Mouse (Mus musculus): Measurements from ENCODE around the gene Cpne5. TPM values are rescaled to one million over a fixed set of nuclear protein-coding genes. Genes with fewer than 3 reads are reported as not detected.

Gene Cpne5
- total and polyA plus RNA-seq, 2 experiments from 2014 or later = 61.6 to 65.8 TPM

GRCm38 (mm10) chr17:29154247-29154646, 83.7 kb downstream of the Cpne5 start:
- no peaks in the 10 kb centered on the region for H3K36me3 ChIP-seq (ENCODE audit: insufficient read depth, low read length)
- WGBS = 76% methylated on average over 13 of the region's 13 CpGs
- ATAC-seq = no peak

GRCm38 (mm10) chr17:29152547-29152946, 85.4 kb downstream of the Cpne5 start:
- ATAC-seq = no peak
- Histone ChIP-seq H3K36me3 (ENCODE audit: insufficient read depth, low read length) (no peaks in the 10 kb centered on the region), H3K27me3 (ENCODE audit: insufficient read depth, low read length) (no peaks in the 10 kb centered on the region), H3K27ac (no peak overlapping the region), H3K4me2 (ENCODE audit: low read depth, low read length) (no peak overlapping the region), H3K9ac (replicated peaks; ENCODE audit: low read length) (no peak overlapping the region), H3K4me1 (ENCODE audit: insufficient read depth, low read length) (no peaks in the 10 kb centered on the region), H3K4me3 (ENCODE audit: low read length) (no peak overlapping the region), H3K9me3 (ENCODE audit: low read length) (no peaks in the 10 kb centered on the region)
- 81% methylated on average over 5 of the region's 5 CpGs for WGBS
- DNase-seq (ENCODE audit: low spot score) = no peak
- TF ChIP-seq CTCF (IDR thresholded peaks at IDR 0.05; ENCODE audit: low read depth) = no peak

More at GRCm38 (mm10) chr17:29154247-29154646, 83.7 kb downstream of the Cpne5 start:
- no peaks in the 10 kb centered on the region for H3K4me1 ChIP-seq (ENCODE audit: insufficient read depth, low read length)
- no peak for DNase-seq (ENCODE audit: low spot score)
- no peak for TF ChIP-seq CTCF (IDR thresholded peaks at IDR 0.05; ENCODE audit: low read depth)
- no peak overlapping the region for H3K27ac ChIP-seq
- no peak overlapping the region for H3K4me3 ChIP-seq (ENCODE audit: low read length)
- no peaks in the 10 kb centered on the region for H3K9me3 ChIP-seq (ENCODE audit: low read length)
- H3K9ac ChIP-seq (replicated peaks; ENCODE audit: low read length) = no peak overlapping the region
- no peaks in the 10 kb centered on the region for H3K27me3 ChIP-seq (ENCODE audit: insufficient read depth, low read length)
- no peak overlapping the region for H3K4me2 ChIP-seq (ENCODE audit: low read depth, low read length)

GRCm38 (mm10) chr17:29149766-29150165, 88.2 kb downstream of the Cpne5 start:
- Histone ChIP-seq H3K36me3 (ENCODE audit: insufficient read depth, low read length) (no peaks in the 10 kb centered on the region), H3K4me3 (ENCODE audit: low read length) (no peak overlapping the region), H3K4me2 (ENCODE audit: low read depth, low read length) (no peak overlapping the region), H3K27me3 (ENCODE audit: insufficient read depth, low read length) (no peaks in the 10 kb centered on the region), H3K9me3 (ENCODE audit: low read length) (no peaks in the 10 kb centered on the region), H3K4me1 (ENCODE audit: insufficient read depth, low read length) (no peaks in the 10 kb centered on the region), H3K27ac (no peak overlapping the region), H3K9ac (replicated peaks; ENCODE audit: low read length) (no peak overlapping the region)
- WGBS = 63% methylated on average over 7 of the region's 7 CpGs
- no peak for TF ChIP-seq CTCF (IDR thresholded peaks at IDR 0.05; ENCODE audit: low read depth)
- ATAC-seq (no peak), DNase-seq (ENCODE audit: low spot score) (no peak)

- H3K4me2 ChIP-seq (ENCODE audit: low read depth, low read length) = no peak overlapping the region
- no peaks in the 10 kb centered on the region for H3K4me1 ChIP-seq (ENCODE audit: insufficient read depth, low read length)
- H3K4me3 ChIP-seq (ENCODE audit: low read length) = no peak overlapping the region
These were observed 90.2 kb downstream of the Cpne5 start for GRCm38 (mm10) chr17:29147773-29148172.

GRCm38 (mm10) chr17:29147273-29147672, 90.7 kb downstream of the Cpne5 start:
- no peaks in the 10 kb centered on the region for H3K36me3 ChIP-seq (ENCODE audit: insufficient read depth, low read length)
- ATAC-seq = no peak
- no peak overlapping the region for H3K4me3 ChIP-seq (ENCODE audit: low read length)
- H3K4me2 ChIP-seq (ENCODE audit: low read depth, low read length) = no peak overlapping the region
- no peak overlapping the region for H3K27ac ChIP-seq
- no peaks in the 10 kb centered on the region for H3K27me3 ChIP-seq (ENCODE audit: insufficient read depth, low read length)
- DNase-seq (ENCODE audit: low spot score) = no peak
- H3K9ac ChIP-seq (replicated peaks; ENCODE audit: low read length) = no peak overlapping the region
- H3K9me3 ChIP-seq (ENCODE audit: low read length) = no peaks in the 10 kb centered on the region
- WGBS = 86% methylated on average over 14 of the region's 14 CpGs
- no peaks in the 10 kb centered on the region for H3K4me1 ChIP-seq (ENCODE audit: insufficient read depth, low read length)
- no peak for TF ChIP-seq CTCF (IDR thresholded peaks at IDR 0.05; ENCODE audit: low read depth)

More at GRCm38 (mm10) chr17:29147773-29148172, 90.2 kb downstream of the Cpne5 start:
- TF ChIP-seq CTCF (IDR thresholded peaks at IDR 0.05; ENCODE audit: low read depth) = no peak
- no peaks in the 10 kb centered on the region for H3K27me3 ChIP-seq (ENCODE audit: insufficient read depth, low read length)
- 62% methylated on average over 6 of the region's 6 CpGs for WGBS
- ATAC-seq (no peak; the same call in 1 of the 2 replicates), DNase-seq (ENCODE audit: low spot score) (no peak)
- no peak overlapping the region for H3K9ac ChIP-seq (replicated peaks; ENCODE audit: low read length)
- no peaks in the 10 kb centered on the region for H3K9me3 ChIP-seq (ENCODE audit: low read length)
- no peak overlapping the region for H3K27ac ChIP-seq
- no peaks in the 10 kb centered on the region for H3K36me3 ChIP-seq (ENCODE audit: insufficient read depth, low read length)

- DNase-seq (ENCODE audit: low spot score) (no peak), ATAC-seq (no peak)
- Histone ChIP-seq H3K9me3 (ENCODE audit: low read length) (no peaks in the 10 kb centered on the region), H3K9ac (replicated peaks; ENCODE audit: low read length) (no peak overlapping the region), H3K27me3 (ENCODE audit: insufficient read depth, low read length) (no peaks in the 10 kb centered on the region), H3K4me2 (ENCODE audit: low read depth, low read length) (no peak overlapping the region), H3K27ac (no peak overlapping the region), H3K4me1 (ENCODE audit: insufficient read depth, low read length) (no peaks in the 10 kb centered on the region), H3K36me3 (ENCODE audit: insufficient read depth, low read length) (no peaks in the 10 kb centered on the region), H3K4me3 (ENCODE audit: low read length) (no peak overlapping the region)
- 91% methylated on average over 12 of the region's 12 CpGs for WGBS
- no peak for TF ChIP-seq CTCF (IDR thresholded peaks at IDR 0.05; ENCODE audit: low read depth)
These were observed 92.9 kb downstream of the Cpne5 start for GRCm38 (mm10) chr17:29145101-29145500.

GRCm38 (mm10) chr17:29143266-29143665, 94.7 kb downstream of the Cpne5 start:
- no peaks in the 10 kb centered on the region for H3K27me3 ChIP-seq (ENCODE audit: insufficient read depth, low read length)
- H3K4me1 ChIP-seq (ENCODE audit: insufficient read depth, low read length) = no peaks in the 10 kb centered on the region
- H3K9me3 ChIP-seq (ENCODE audit: low read length) = no peaks in the 10 kb centered on the region
- no peak overlapping the region for H3K4me2 ChIP-seq (ENCODE audit: low read depth, low read length)
- no peak overlapping the region for H3K27ac ChIP-seq
- no peak for DNase-seq (ENCODE audit: low spot score)
- TF ChIP-seq CTCF (IDR thresholded peaks at IDR 0.05; ENCODE audit: low read depth) = no peak
- 84% methylated on average over 8 of the region's 8 CpGs for WGBS
- ATAC-seq = no peak
- H3K9ac ChIP-seq (replicated peaks; ENCODE audit: low read length) = no peak overlapping the region
- H3K4me3 ChIP-seq (ENCODE audit: low read length) = no peak overlapping the region
- no peaks in the 10 kb centered on the region for H3K36me3 ChIP-seq (ENCODE audit: insufficient read depth, low read length)
